Mouse (Mus musculus) urinary bladder, postnatal 14 days (tissue): ENCODE data around the gene Trappc3.

Experiments
- DNase-seq: peaks from one replicate; pipeline ENCODE4 v3.0.0; 2021; ENCODE audit warnings: low spot score

The Trappc3 gene

GRCm38 (mm10) chr4:126314393-126314792, 52.3 kb downstream of the Trappc3 start:
- no peak for DNase-seq

DNA sequence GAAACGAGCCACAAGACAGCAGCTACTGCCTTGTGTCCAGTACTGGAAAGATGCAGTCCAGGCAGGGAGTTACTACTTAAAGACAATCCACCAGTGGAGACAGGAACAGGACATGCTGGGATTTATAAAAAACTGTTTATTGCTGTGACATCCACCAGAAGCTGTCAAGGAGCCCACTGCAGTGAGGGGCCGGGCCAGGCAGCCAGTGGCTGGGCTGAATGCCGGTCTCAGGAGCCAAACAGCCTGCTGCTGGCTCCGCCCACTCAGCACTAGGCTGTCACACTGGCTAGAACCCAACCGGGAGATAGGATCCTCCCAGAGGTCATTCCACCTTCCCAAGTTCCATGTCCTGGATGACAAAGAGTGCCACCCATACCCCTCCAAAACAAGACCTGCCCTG, 53.8 kb downstream of the Trappc3 start:
- DNase-seq: no peak

- DNase-seq: no peak
These were observed 54.4 kb downstream of the Trappc3 start for GRCm38 (mm10) chr4:126316443-126317040.

DNA sequence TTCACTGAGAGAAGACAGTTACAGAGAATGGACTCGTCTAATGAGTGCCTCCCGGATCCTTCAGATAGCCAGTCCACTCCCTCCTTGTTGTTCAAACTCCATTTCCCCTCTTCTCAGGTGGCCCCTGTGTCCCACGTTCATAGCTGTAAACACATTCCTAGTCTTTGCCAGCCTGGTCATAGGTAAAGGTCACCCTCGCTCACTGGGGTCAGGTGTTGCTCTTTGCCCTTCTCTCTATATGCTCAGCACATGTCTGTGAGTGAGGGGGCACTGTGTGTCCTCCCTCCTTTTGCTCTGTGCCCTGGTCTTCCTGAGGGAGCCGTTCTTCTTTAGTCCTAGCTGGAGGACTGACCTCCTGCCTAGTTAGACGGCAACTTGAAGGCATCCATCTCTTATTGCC, 57.7 kb downstream of the Trappc3 start:
- no peak for DNase-seq

DNA sequence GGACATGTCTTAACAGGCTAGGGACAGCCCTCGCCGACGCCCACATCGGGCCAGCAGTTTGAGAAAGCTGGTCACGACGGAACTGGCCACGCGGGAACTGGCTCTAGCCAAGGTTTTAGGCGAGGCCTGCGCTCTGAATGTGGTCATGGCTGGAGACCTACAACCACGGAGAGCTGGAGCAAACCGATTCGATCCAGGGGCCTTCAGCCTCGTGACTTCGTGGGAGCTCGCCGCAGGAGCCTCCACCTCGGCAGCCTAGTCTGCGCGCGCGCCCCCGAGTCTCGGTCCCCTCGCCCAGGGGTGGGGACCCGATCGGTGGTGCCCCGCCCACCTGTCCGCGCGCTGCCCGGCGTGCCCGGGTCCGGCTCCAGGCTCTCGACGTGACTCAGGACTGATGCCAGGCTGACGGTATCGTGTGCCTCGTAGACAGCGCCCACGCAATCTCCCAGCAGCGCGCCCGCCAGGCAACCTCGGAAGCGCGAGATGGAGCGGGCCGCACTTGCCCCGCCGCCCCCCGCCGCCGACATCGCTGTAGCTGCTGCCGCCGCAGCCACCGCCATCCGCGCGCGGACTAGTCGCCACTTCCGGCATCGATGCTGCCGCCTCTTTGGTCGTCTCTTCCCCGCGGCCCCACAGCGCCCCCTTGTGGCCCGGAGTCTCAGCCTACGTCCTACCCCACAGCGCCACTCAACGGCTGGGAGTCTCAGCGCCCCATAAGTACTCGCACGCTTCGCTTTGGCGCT, 59.2 kb downstream of the Trappc3 start, which contains the start of gene Adprhl2:
TSS of gene Adprhl2 (minus strand) at position 593 of the 743 bp plus-strand sequence.
- peak; percentile 99 for DNase-seq

GRCm38 (mm10) chr4:126321854-126322511, 59.9 kb downstream of the Trappc3 start:
- DNase-seq: no peak

DNA sequence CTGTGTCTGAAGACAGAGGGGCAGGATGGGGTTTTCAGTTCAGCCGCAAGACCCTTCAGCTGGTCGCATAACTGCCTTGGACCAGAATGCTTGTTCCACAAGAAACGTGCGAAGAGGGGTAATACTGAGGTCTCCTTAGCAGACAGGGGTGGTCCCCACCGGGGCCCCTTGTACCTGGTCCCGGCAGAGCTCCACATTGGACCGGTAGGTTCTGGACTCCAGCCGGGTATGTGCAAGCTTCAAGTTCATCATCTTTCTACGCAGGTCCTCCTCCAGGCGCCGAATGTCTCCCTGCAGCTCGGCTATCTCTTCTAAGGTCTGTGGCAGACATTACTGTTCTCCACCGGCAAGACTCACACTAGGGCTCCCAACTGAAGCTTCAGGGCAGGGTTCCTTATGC, 60.5 kb downstream of the Trappc3 start:
- no peak for DNase-seq

- no peak for DNase-seq
These were observed 62.7 kb downstream of the Trappc3 start for GRCm38 (mm10) chr4:126324861-126325260.

- peak; percentile 71 for DNase-seq
These were observed 63.2 kb downstream of the Trappc3 start, which contains the start of gene Tekt2 for GRCm38 (mm10) chr4:126325281-126325861. Gene Tekt2, minus strand, starts transcription at chr4:126325688.
